Mouse (Mus musculus): ENCODE results near the gene Hsp90ab1. TPM values are rescaled to one million over a fixed set of nuclear protein-coding genes. Genes with fewer than 3 reads are reported as not detected.
A peak's percentile ranks its signal among the peaks of the same experiment; 100 is the strongest.

Gene Hsp90ab1
- polyA plus RNA-seq, 2 experiments = 951 to 1,382 TPM

- ATAC-seq (ENCODE audit: low FRiP score, low read depth) = no peak
- H3K36me3 ChIP-seq (ENCODE audit: control insufficient read depth, insufficient read depth, low read length) = no peaks in the 10 kb centered on the region
- 72% methylated on average over 15 of the region's 15 CpGs for WGBS
- no peak overlapping the region for H3K4me3 ChIP-seq (replicated peaks; ENCODE audit: low read length)
- no peak for DNase-seq (ENCODE audit: low spot score)
- no peak overlapping the region for H3K9ac ChIP-seq (ENCODE audit: low read depth, low read length, severe bottlenecking)
- no peak overlapping the region for H3K27ac ChIP-seq (replicated peaks; ENCODE audit: low read depth, low read length)
- H3K4me1 ChIP-seq (ENCODE audit: control insufficient read depth, insufficient read depth, low read length) = no peaks in the 10 kb centered on the region
- H3K9me3 ChIP-seq (ENCODE audit: control insufficient read depth, low read length) = 0 out of 2 replicates have a peak, but pooled peaks cover 3% of the 10 kb centered on the region
- H3K4me2 ChIP-seq (replicated peaks; ENCODE audit: low read depth, low read length, severe bottlenecking) = no peak overlapping the region
- no peaks in the 10 kb centered on the region for H3K27me3 ChIP-seq (ENCODE audit: control insufficient read depth, insufficient read depth, low read length)
- no peak for TF ChIP-seq POLR2A (IDR thresholded peaks at IDR 0.05; ENCODE audit: borderline replicate concordance, extremely low read depth, insufficient read depth, insufficient read length)
Measured at GRCm38 (mm10) chr17:45606992-45607879, 34.2 kb upstream of the Hsp90ab1 start.

DNA sequence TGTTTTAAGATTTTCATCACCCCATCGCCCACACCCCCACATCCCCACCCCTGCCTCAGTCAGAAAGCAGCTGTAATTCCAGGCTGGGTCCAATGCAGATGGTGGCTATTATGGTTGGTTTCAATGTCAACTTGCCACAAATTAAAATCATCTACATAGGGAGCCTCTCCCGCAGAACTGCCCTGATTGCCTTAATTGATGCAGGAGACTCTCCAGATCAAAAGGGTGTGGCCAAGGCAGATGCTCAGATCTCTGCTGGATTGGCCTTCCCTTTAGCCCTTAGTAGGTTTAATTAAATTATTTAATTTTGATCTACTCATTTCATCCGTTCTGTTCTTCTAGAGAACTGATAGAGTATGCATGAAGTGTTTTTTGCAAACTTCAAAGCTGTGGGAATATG, 29.9 kb upstream of the Hsp90ab1 start:
- no peak for ATAC-seq (ENCODE audit: low FRiP score, low read depth)
- 0 out of 2 replicates have a peak, but pooled peaks cover 18% of the 10 kb centered on the region for H3K27me3 ChIP-seq (ENCODE audit: control insufficient read depth, insufficient read depth, low read length)
- DNase-seq (ENCODE audit: low spot score) = no peak

DNA sequence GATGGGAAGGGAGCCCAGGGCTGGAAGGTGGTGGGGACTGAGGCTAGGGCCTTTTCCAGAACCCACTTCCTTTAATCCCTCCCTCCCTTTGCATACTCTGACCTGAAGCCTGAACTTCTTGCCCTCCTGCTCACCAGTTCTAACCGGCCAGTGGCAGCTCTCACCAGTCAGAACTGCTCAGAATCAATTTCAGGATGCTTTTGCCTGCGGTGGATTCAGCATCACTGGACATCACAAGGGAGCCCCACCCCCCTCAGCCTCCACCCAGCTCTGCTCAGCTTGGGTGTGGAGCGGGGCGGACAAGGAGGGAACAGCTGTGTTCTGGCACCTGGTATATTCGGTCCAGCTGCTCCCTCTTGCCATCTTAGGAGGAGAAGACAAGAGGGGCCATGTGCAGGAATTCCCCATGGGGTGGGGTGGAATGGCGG, 28.8 kb upstream of the Hsp90ab1 start, which contains the start of gene Mymx:
TSS of gene Mymx (minus strand) at position 226 of the 428 bp plus-strand sequence.
- WGBS = 26% methylated on average over 6 of the region's 6 CpGs
- Histone ChIP-seq H3K27ac (replicated peaks; ENCODE audit: low read depth, low read length) (no peak within 1 kb of the TSS; the same call in 1 of the 2 replicates), H3K4me3 (replicated peaks; ENCODE audit: low read length) (0 out of 2 replicates have a peak within 1 kb of the TSS, but pooled peaks have one; percentile 4), H3K36me3 (ENCODE audit: control insufficient read depth, insufficient read depth, low read length) (no peaks in the 10 kb centered on the region), H3K4me1 (ENCODE audit: control insufficient read depth, insufficient read depth, low read length) (peaks cover 4% of the 10 kb centered on the region), H3K4me2 (replicated peaks; ENCODE audit: low read depth, low read length, severe bottlenecking) (no peak within 1 kb of the TSS), H3K9me3 (ENCODE audit: control insufficient read depth, low read length) (no peaks in the 10 kb centered on the region), H3K27me3 (ENCODE audit: control insufficient read depth, insufficient read depth, low read length) (0 out of 2 replicates have a peak, but pooled peaks cover 18% of the 10 kb centered on the region), H3K9ac (ENCODE audit: low read depth, low read length, severe bottlenecking) (0 out of 2 replicates have a peak within 1 kb of the TSS, but pooled peaks have one; percentile 25)
- ATAC-seq (ENCODE audit: low FRiP score, low read depth) = peak; percentile 57
- TF ChIP-seq POLR2A (IDR thresholded peaks at IDR 0.05; ENCODE audit: borderline replicate concordance, extremely low read depth, insufficient read depth, insufficient read length) = no peak
- DNase-seq (ENCODE audit: low spot score) = no peak

More for the DNA sequence above, 29.9 kb upstream of the Hsp90ab1 start:
- 78% methylated on average over 3 of the region's 3 CpGs for WGBS
- Histone ChIP-seq H3K4me2 (replicated peaks; ENCODE audit: low read depth, low read length, severe bottlenecking) (no peak overlapping the region), H3K9ac (ENCODE audit: low read depth, low read length, severe bottlenecking) (no peak overlapping the region), H3K4me3 (replicated peaks; ENCODE audit: low read length) (no peak overlapping the region), H3K36me3 (ENCODE audit: control insufficient read depth, insufficient read depth, low read length) (no peaks in the 10 kb centered on the region), H3K4me1 (ENCODE audit: control insufficient read depth, insufficient read depth, low read length) (no peaks in the 10 kb centered on the region), H3K9me3 (ENCODE audit: control insufficient read depth, low read length) (0 out of 2 replicates have a peak, but pooled peaks cover 3% of the 10 kb centered on the region), H3K27ac (replicated peaks; ENCODE audit: low read depth, low read length) (no peak overlapping the region)
- TF ChIP-seq POLR2A (IDR thresholded peaks at IDR 0.05; ENCODE audit: borderline replicate concordance, extremely low read depth, insufficient read depth, insufficient read length) = no peak

DNA sequence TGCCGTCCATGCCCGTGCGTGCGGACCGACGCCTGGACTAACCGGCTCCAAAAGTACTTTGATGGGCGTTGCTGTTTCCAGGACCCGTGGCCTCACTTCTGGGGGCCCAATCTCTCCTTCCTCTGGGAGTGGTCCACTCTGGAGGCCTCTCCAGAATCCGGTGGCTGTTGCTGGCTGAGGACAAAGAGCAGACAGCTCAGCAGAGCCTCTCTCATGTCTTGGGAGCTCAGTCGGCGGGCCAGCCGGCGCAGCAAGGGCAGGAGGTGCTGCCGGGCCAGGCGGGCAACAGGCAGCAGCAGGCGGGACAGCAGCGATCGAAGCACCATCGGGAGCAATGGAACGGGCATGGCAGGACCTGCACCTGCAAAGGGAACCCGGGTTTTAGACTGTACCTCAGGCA, 28.3 kb upstream of the Hsp90ab1 start:
- no peak overlapping the region; the same call in 1 of the 2 replicates for H3K27ac ChIP-seq (replicated peaks; ENCODE audit: low read depth, low read length)
- 20% methylated on average over 22 of the region's 22 CpGs for WGBS
- no peak for DNase-seq (ENCODE audit: low spot score)
- no peak overlapping the region for H3K4me2 ChIP-seq (replicated peaks; ENCODE audit: low read depth, low read length, severe bottlenecking)
- 0 out of 2 replicates have a peak, but pooled peaks cover 18% of the 10 kb centered on the region for H3K27me3 ChIP-seq (ENCODE audit: control insufficient read depth, insufficient read depth, low read length)
- H3K9me3 ChIP-seq (ENCODE audit: control insufficient read depth, low read length) = no peaks in the 10 kb centered on the region
- no peaks in the 10 kb centered on the region for H3K36me3 ChIP-seq (ENCODE audit: control insufficient read depth, insufficient read depth, low read length)
- 0 out of 2 replicates have a peak overlapping the region, but pooled peaks have one; percentile 4 for H3K4me3 ChIP-seq (replicated peaks; ENCODE audit: low read length)
- no peak for TF ChIP-seq POLR2A (IDR thresholded peaks at IDR 0.05; ENCODE audit: borderline replicate concordance, extremely low read depth, insufficient read depth, insufficient read length)
- peaks cover 9% of the 10 kb centered on the region for H3K4me1 ChIP-seq (ENCODE audit: control insufficient read depth, insufficient read depth, low read length)
- no peak for ATAC-seq (ENCODE audit: low FRiP score, low read depth)
- 0 out of 2 replicates have a peak overlapping the region, but pooled peaks have one; percentile 25 for H3K9ac ChIP-seq (ENCODE audit: low read depth, low read length, severe bottlenecking)

DNA sequence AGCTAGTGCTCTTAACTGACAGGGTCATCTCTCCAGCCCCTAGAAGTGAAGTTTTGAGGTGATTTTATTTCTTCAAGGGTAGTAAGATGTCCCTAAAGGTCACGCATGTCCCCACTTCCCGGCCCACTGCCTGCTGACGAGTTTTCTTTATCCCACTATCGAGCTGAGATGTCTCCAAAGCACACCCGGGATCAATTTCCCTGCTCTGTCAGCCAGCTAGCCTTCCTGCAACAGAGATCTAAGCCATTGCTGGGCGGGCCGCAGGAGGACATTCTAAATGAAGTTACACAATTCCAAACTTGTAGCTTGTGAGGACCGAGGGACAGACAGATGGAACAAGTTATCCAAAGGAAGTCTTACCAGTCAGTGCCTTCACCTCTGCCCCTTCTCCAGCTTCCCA, 27.2 kb upstream of the Hsp90ab1 start:
- no peak overlapping the region for H3K4me2 ChIP-seq (replicated peaks; ENCODE audit: low read depth, low read length, severe bottlenecking)
- no peak for ATAC-seq (ENCODE audit: low FRiP score, low read depth)
- H3K27ac ChIP-seq (replicated peaks; ENCODE audit: low read depth, low read length) = no peak overlapping the region
- H3K9ac ChIP-seq (ENCODE audit: low read depth, low read length, severe bottlenecking) = no peak overlapping the region
- no peak overlapping the region for H3K4me3 ChIP-seq (replicated peaks; ENCODE audit: low read length)
- 0 out of 2 replicates have a peak, but pooled peaks cover 18% of the 10 kb centered on the region for H3K27me3 ChIP-seq (ENCODE audit: control insufficient read depth, insufficient read depth, low read length)
- H3K9me3 ChIP-seq (ENCODE audit: control insufficient read depth, low read length) = no peaks in the 10 kb centered on the region
- no peak for DNase-seq (ENCODE audit: low spot score)
- WGBS = 50% methylated on average over 8 of the region's 8 CpGs
- TF ChIP-seq POLR2A (IDR thresholded peaks at IDR 0.05; ENCODE audit: borderline replicate concordance, extremely low read depth, insufficient read depth, insufficient read length) = no peak
- H3K36me3 ChIP-seq (ENCODE audit: control insufficient read depth, insufficient read depth, low read length) = no peaks in the 10 kb centered on the region
- peaks cover 17% of the 10 kb centered on the region for H3K4me1 ChIP-seq (ENCODE audit: control insufficient read depth, insufficient read depth, low read length)

All from limb, embryonic 14.5 days (tissue).